Mouse (Mus musculus) Patski (cell line): ENCODE measurements at regions not wholly inside any gene's neighbourhood (a gene's known extent, or its start where the extent isn't known, plus 50 kb on each side); places are given as distances from the start of the nearest gene placed in this dataset.
"Not testable (repeated sequence)": the region's sequence is repeated elsewhere in the genome, so short reads cannot be mapped to it uniquely, and the experiment has no call there.

Experiments used
- ATAC-seq: fragments of 100-300 bp; one replicate; pipeline ENCODE4 v1.8.0; 2021
- CTCF ChIA-PET: fragments of 350-600 bp; sonication (Branson Sonifier 250); formaldehyde crosslinking; loops from one replicate; lab custom pipeline; 2022; ENCODE audit warnings: inconsistent platforms; lab: Charles Lee
- POLR2A ChIA-PET: fragments of 350-600 bp; sonication (Branson Sonifier 250); formaldehyde crosslinking; loops from one replicate; lab custom pipeline; 2022; ENCODE audit warnings: antibody characterized with exemption, inconsistent platforms; lab: Charles Lee
- DNase-seq: peaks from one replicate; pipeline ENCODE4 v3.0.0-alpha.2; 2011; ENCODE audit warnings: low read depth, low spot score
- H3K27me3 ChIP-seq: fragments of 371-371 bp; one replicate; pipeline ENCODE4 v1.5.1; 2021
- CTCF ChIP-seq: fragments of 100-300 bp; IDR thresholded peaks from one replicate; pipeline ENCODE4 v1.5.1; 2021
- in situ Hi-C: fragments of 300-500 bp; cut with MboI; formaldehyde crosslinking; loops from 3 replicates; pipeline ENCODE4 v1.11.1; 2018; ENCODE audit warnings: low pct_unique_long_range_greater_than_20kb, mixed read lengths

DNA sequence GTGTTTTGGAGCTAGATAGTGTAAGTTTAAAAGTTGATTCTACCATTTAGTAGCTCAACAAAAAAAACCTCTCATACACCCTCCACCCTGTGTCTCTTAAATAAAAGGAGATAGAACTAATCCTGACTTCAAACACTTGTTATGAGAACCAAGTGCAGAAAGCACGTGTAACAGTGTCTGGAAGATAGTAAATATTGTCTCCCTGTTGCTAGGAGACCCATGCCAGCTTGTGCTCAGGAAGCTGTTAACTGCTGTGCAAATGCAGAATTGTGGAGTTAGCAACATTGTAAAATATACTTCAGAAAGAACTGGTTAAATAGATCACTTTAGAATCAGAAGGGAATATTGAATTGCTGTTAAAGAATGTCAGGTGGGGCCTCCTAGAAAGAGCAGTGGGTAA, 496.7 kb upstream of the Ptger4 start:
- CTCF ChIA-PET = no interaction called here
- no peak for ATAC-seq
- no peak for DNase-seq
- no peaks in the 10 kb centered on the region for H3K27me3 ChIP-seq
- in situ Hi-C loops = no loop called here
- POLR2A ChIA-PET = no interaction called here
- no peak for TF ChIP-seq CTCF

DNA sequence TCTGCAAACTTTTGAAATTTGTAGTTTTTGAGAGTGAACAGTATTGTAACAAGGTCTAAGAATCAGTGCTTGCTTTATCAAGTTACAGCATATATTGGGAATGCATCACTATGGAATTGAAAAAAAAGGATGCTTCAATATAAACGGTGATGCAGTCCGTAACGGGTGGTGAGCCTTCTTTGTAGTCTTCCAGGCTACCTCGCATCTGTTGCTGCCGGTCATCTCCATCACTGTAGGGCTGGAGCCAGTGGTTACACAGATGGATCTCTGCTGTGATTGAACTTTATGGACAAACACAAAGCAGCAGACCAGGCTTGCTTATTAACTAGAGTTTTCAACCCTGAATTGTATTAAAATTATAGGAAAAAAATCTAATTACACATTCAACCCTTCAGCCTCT, 499.9 kb upstream of the Ptger4 start:
- no peak for DNase-seq
- no peaks in the 10 kb centered on the region for H3K27me3 ChIP-seq
- POLR2A ChIA-PET = no interaction called here
- ATAC-seq = no peak
- in situ Hi-C loops = no loop called here
- CTCF ChIA-PET = no interaction called here
- TF ChIP-seq CTCF = no peak

- in situ Hi-C loops = no loop called here
- no peaks in the 10 kb centered on the region for H3K27me3 ChIP-seq
- ChIA-PET CTCF (interaction anchor here (1.1 kb wide), 1 partner anchor 10 kb away, joined by 3 read pairs; no protein-coding TSS in a partner anchor), POLR2A (no interaction called here)
- DNase-seq = peak; percentile 9
- no peak for ATAC-seq
- TF ChIP-seq CTCF = no peak
These were observed 514.7 kb upstream of the Ptger4 start for GRCm38 (mm10) chr15:5758690-5759089.

- ChIA-PET POLR2A (no interaction called here), CTCF (no interaction called here)
- no peak for TF ChIP-seq CTCF
- ATAC-seq = no peak
- DNase-seq = no peak
- no peaks in the 10 kb centered on the region for H3K27me3 ChIP-seq
- in situ Hi-C loops = no loop called here
These were observed 518.2 kb upstream of the Ptger4 start for GRCm38 (mm10) chr15:5762216-5762615.

DNA sequence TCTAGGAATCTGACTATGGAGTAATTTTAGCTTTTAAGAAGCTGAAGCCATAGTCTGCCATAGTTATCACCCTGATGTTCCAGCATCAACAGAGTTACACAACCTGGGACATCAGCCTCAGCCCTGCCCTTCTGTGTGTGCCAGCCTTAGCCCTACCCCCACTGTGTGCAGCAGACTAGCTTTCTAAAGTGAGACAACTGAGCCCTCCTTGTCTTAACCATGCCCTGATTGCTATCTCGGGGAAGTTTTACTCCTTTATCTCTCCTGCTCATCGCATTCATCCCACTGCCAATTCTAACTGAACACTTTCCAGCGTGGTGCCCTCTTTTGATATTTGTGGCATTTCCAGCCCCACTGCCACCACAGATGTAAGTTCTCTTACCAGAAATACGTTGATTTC, 522.5 kb upstream of the Dab2 start:
- H3K27me3 ChIP-seq = no peaks in the 10 kb centered on the region
- ATAC-seq (no peak), DNase-seq (no peak)
- TF ChIP-seq CTCF = no peak
- POLR2A ChIA-PET = no interaction called here
- in situ Hi-C loops = no loop called here
- CTCF ChIA-PET = interaction anchor here (1.1 kb wide), 1 partner anchor 11 kb away, joined by 3 read pairs; no protein-coding TSS in a partner anchor

DNA sequence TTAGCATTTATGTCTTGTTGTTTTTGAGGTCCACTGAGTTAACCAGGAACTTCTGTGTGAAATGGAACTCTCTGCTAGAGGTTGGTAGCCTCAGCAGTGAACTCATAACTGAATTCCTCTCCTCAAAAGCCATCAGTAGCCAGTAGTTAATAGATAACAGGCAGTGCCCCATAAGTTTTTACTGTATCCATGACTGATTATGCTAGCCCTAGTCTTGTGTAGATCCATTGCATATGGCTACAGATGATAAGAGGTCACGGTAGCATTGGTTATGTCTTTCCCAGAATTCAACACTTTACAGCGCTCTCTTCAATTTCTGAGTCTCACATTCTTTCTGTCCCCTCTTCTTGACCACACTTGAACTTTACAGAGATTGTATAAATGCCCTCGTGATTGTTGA, 499.7 kb upstream of the Dab2 start:
- H3K27me3 ChIP-seq = no peaks in the 10 kb centered on the region
- no peak for ATAC-seq
- no peak for DNase-seq
- no peak for TF ChIP-seq CTCF
- in situ Hi-C loops = no loop called here
- CTCF ChIA-PET = no interaction called here
- POLR2A ChIA-PET = no interaction called here

DNA sequence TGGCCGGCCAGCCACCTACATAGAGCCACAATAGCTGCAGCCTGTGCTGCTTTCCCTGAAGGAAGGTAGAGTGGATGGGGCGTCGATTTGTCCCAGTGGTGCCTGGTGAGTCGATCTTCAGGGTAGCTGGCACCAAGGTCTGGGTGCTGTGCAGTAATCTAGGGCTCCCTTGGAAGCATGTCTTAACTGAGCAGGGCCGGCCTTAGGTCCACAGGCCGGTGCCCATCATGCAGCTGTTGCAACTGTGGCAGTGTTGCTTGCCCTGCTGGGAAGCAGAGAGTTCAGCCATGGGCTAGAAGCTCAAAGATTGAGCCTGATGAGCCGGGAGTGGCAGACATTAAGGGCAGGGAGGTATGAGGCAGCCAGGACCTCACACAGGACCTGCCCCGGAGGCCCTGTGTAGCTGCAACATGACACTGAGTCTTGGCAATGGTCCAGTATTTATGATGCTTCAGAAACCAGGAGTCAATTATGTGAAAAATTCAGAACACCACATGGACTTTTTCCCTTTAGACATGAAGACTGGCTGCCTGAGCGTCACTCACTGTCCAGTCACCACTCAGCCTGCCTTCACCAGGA, 488.3 kb upstream of the Dab2 start:
- no peak for TF ChIP-seq CTCF
- H3K27me3 ChIP-seq = no peaks in the 10 kb centered on the region
- in situ Hi-C loops = no loop called here
- ATAC-seq (peak; percentile 71), DNase-seq (peak; percentile 19)
- POLR2A ChIA-PET = no interaction called here
- CTCF ChIA-PET = interaction anchor here (1.2 kb wide), 1 partner anchor 10 kb away, joined by 3 read pairs; no protein-coding TSS in a partner anchor

DNA sequence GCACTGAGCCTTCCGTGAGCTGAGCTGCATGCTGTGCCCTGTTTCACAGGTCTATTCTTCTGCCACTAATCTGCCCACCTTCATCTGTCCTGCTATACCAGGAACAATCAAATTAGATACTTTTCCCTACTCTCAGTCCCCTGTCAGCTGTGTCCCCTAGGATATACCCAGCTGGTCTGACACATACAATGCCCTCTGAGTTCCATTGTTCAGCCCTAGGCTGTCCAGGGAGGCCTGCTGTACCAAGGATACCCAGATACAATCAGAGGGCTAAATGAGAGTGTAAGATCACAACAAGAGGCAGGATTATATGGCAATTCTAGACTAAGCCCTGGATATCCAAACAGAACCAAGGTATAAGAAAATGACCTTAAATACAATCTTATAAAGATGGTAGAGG, 487.6 kb upstream of the Dab2 start:
- no peaks in the 10 kb centered on the region for H3K27me3 ChIP-seq
- no peak for ATAC-seq
- POLR2A ChIA-PET = no interaction called here
- no peak for TF ChIP-seq CTCF
- CTCF ChIA-PET = interaction anchor here (1.2 kb wide), 1 partner anchor 9 kb away, joined by 3 read pairs; no protein-coding TSS in a partner anchor
- in situ Hi-C loops = no loop called here
- DNase-seq = no peak

DNA sequence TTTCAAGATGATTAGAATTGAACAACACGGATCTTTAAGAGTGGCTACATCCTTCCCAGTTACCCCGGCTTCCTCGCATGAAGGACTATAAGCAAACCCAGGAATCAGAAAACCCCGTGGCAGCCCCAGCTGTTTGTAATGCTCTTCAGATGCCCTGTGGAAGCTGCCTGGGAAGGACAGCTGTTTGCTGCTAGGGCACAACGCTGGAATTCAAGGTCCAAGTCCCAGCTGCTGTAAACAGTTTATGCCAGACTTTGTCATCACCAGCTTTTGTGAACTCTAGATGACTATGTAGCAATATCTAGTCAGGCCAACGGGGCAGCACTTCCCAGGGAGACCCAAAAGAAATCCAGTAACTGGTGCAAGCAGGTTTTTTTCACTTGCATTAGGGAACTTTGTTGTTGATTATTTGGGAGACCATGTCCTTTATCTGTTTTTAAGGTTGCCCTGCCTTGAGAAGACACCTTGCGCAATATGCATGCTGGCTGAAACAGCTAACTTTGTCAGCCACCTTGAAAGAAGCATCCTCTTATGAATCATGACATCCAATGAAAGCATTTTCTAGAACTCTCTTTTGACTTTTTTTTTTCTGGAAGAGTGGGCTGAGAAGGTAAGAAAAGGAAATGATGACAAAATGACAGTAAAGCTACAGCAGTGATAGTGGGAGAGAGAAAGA, 481.5 kb upstream of the Dab2 start:
- ChIA-PET CTCF (no interaction called here), POLR2A (no interaction called here)
- DNase-seq = no peak
- no peak for TF ChIP-seq CTCF
- in situ Hi-C loops = no loop called here
- no peak for ATAC-seq
- H3K27me3 ChIP-seq = peaks cover 3% of the 10 kb centered on the region

DNA sequence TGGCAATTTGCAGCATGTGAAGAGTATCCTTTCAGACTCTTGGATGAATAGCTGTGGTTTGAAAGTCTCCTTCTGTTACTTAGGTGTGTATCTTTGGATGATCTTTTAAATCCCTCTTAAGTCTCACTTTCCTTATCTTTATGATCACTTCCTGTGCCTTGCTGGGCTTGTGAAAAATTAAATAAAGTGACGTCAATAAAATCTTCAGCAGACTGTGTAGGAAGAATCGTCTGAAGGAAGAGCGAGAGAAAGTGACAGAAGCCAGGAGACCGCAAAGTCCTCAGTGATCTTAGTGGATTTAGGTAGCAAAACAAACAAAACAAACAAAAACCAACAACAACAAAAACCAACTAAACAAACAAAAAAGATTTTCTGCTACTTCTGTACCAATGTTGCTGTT, 459.6 kb upstream of the Dab2 start:
- in situ Hi-C loops = no loop called here
- POLR2A ChIA-PET = no interaction called here
- DNase-seq (no peak), ATAC-seq (no peak)
- H3K27me3 ChIP-seq = peaks cover 3% of the 10 kb centered on the region
- CTCF ChIA-PET = no interaction called here
- no peak for TF ChIP-seq CTCF

DNA sequence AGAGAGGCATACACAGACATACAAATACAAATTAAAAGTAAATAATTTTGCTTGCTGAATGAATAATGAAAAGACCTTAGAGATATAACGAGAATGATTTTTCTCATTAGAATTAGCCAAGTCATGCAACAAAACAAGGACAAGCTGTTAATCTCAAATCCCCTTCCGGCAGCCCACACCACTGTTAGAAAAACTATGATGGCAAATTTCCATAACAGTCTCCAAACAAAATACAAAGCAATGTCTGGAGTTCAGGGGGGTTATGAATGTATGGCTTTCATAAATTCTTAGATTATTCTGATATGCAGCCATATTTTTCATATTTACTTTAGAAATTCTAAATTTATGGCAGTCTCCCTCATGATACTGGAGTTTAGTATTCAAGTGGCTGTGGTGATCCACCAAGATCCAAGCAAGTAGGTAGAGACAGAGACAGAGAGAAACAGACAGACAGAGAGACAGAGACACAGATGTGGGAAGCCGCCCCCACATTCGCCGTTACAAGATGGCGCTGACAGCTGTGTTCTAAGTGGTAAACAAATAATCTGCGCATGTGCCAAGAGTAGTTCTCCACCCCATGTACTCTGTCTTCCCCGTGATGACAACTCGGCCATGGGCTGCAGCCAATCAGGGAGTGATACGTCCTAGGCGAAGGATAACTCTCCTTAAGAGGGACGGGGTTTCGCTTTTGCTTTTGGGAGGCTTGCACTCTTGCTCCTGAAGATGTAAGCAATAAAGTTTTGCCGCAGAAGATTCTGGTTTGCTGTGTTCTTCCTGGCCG, 458.0 kb upstream of the Dab2 start:
- CTCF ChIA-PET = not testable (repeated sequence)

More for the DNA sequence above, 458.0 kb upstream of the Dab2 start:
- in situ Hi-C loops, H3K27me3 ChIP-seq, POLR2A ChIA-PET, ATAC-seq, DNase-seq: not testable (repeated sequence)
